Mouse (Mus musculus) spleen, embryonic (tissue): ENCODE measurements around the gene Olfr1410.

ENCODE experiments used
- CTCF ChIA-PET: fragments of 350-600 bp; sonication (Branson Sonifier 250); formaldehyde crosslinking; loops from one replicate; lab custom pipeline; 2022; lab: Charles Lee

The Olfr1410 gene

DNA sequence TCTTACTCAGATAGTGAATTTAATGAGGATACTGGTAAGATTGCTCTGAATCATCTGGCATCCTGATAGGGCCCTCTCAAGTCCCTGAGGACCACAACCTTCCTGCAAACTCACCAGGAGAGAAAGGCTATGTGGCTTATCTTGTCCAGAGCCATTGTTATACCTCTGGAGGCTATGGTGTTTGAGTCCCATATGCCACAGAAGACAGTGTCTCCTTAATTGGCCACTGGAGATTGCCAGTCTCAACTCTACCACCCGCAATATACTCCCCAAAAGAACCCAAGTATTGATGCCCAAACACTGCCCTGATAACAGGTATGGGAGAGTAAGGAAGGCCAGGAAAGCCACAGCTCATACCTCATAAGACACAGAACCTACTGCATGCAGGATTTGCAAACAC, at the start of gene Olfr1410:
TSS of gene Olfr1410 (plus strand) at position 301 of the 400 bp plus-strand sequence.
- CTCF ChIA-PET: no interaction called here

DNA sequence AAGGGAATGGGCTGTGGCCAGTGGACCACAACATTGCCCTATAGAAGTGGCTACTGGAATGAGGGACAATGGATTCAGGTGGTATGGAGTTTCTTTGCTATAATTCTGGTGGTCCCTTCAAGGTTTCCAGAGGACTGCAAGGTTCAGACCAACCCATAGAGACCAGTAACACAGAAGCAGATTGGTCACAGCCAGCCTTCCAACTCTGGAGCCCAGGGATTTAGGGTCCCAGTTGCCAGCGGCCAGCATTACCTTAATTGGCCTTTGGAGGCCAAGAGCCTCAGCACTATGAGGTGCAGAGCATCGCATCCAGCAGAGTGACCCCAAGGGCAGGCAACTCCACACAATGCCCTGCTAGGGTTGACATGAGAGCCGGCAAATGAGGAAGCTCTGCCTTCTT, 34.6 kb upstream of the Olfr1410 start, which contains the start of gene Olfr1413:
TSS of gene Olfr1413 (plus strand) at position 301 of the 400 bp plus-strand sequence.
- CTCF ChIA-PET: no interaction called here

DNA sequence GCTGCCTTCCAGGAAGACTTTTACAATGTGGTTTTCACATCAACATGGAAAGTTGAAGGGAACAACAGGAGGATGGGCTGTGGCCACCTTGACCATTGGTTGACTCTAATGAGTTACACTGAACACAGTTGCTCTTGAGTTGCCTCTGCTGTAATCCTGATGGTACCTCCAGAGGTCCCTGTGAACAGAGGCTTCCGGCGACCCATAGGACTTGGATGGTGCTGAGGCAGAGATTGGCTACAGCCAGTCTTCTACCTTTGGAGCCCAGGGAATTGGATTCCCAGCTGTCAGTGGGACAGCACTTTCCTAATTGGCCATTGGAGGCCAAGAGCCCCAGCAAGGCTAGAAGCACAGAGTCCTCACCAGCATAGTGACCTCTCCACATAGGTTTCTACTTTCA, 20.1 kb upstream of the Olfr1410 start, which contains the start of gene Olfr1412:
TSS of gene Olfr1412 (plus strand) at position 301 of the 400 bp plus-strand sequence.
- CTCF ChIA-PET: no interaction called here

DNA sequence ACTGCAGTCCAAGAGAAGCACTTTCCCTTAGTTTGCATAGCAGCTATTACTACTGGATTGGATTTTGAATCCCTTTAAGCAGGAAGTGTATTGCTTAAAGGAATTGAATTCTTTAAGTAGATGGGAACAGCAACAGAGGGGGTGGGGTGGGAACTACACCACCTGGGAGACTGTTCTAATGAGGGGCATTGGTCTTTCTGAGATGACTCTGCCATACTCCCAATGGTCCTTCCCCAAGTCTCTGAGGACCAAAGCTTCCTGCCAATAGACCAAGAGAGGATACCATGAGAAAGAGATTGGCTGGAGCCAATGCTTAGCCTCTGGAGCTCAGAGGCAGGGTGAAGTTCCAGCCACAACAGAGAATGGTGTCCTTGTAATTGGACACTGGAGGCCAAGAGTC, 11.5 kb upstream of the Olfr1410 start, which contains the start of gene Olfr1411:
TSS of gene Olfr1411 (plus strand) at position 301 of the 400 bp plus-strand sequence.
- CTCF ChIA-PET: no interaction called here

DNA sequence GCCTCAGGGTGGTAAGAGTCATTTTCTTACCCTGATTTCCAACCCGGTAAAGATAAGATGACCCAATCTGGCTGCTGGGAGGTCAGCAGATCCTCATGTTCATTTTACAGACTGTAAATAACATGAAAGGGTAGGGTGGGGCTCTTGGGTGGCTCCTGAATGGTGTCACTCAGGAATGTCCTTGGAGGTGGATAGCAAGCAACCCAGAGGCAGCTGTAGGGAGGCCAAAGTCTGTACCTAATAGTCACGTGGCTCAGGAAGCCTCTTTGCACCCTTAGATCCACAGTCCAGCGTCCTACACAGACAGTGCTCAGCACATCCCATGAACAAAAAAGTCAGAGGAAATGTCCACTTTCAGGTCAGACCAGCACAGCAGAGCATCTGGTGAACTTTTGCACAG, 9.6 kb upstream of the Olfr1410 start:
- CTCF ChIA-PET: no interaction called here

DNA sequence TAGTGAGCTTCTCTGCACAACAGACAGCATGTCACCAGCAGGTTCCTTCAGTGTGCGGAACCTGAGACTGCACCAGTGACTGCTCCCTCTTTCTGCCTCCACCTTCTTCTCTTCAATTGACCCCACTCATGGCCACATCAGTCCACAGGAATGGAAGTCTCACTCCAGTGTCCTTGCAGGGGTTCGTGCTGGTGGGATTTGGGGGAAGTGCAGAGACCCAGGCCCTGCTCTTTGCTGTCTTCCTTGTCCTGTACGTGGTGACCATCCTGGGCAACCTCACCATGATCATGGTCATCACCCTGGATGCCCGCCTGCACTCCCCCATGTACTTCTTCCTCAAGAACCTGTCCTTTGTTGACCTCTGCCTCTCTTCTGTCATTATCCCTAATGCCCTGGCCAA, 2.1 kb downstream of the Olfr1410 start:
- CTCF ChIA-PET: no interaction called here

DNA sequence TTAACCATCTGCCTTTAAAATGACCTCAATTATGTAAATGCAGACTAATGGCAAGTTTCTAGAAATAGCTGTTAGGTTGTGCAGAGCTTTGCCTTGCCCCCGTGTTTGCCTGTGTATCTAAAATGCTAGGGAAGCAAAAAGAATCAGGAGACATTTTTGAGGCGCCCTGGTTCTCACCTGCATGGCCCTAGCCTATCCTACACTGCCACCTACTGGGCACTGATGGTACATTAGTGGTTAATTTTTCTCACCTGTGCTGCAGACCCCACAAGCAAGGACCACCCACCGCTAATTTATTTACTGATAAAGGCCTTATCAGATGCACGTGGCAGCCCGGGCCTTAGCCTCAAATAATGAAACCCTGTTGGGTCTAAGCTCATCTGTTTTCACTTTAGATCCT, 5.4 kb downstream of the Olfr1410 start:
- CTCF ChIA-PET: interaction anchor here (0.6 kb wide), 2 partner anchors 226 to 1087 kb away, joined by 3 read pairs; no protein-coding TSS in a partner anchor

DNA sequence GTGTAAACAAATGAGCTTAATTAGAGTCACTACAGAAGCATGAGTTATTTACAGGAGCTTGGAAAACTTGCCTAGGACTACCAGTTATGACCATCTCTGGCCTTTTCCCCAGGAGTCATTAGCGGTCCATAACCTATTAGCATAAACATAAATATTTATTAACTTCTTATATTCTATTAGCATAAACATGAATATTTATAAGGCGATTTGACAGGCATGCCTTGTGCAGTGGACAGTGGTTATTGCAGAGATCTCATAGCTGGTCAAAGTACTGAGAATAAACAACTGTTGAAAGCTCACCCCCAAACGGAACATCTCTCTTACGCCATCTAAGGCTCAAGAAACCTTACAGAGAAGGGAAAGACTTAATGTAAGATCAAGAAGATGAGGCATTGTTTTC, 7.6 kb downstream of the Olfr1410 start:
- CTCF ChIA-PET: no interaction called here

DNA sequence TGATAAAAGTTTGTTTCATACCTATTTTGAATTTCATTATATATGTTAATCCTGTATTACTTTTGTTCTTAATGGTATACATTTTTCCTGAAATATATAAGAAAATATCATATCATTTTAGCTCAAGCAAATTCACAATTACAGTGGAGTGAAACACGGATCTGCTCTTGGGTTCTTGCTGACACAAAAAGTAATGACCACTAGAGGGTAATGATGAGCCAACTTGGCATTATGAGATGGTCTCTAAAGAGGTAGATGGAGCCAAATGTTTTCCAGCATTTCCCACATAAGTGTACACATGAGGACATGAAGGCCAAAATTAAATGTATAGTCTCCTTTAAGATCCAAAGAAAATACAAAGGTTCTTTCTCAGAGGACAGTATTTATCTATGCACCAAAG, 8.9 kb downstream of the Olfr1410 start:
- CTCF ChIA-PET: no interaction called here

DNA sequence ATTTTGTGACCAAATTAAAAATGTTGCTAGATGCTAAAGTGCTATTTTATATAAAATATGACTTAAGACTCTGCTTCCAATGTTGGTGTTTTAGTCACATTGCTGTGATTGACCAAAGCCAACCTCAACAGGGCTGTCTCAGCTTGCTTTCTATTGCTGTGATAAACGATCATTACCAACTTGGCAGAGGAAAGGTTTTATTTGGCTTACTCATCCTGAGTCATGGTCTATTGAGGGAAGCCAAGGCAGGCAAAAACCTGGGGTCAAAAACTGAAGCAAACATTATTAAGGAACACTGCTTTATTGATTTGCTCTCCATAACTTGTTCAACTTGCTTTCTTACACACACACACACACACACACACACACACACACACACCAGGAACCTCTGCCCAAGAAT, 10.5 kb downstream of the Olfr1410 start:
- CTCF ChIA-PET: no interaction called here

DNA sequence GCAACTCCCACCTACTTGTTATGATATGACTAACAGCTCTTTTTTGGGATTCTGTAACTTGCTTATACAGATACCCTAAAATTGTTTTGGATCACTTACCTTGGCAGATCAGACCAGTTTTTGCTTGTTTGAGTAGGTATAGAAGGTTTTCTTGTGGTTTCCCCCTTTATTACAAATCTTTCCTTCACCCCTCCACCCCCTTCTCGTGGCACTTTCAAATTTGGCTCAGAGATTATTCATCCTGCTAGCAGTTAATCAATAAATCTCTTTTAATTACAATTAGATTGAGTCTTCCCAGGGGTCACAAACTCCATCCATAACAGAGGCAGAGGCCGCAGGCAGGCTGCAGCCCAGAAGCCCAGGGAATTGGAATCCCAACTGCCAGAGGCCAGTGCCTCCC, 11.9 kb downstream of the Olfr1410 start, which contains the start of gene Olfr12:
TSS of gene Olfr12 (plus strand) at position 301 of the 400 bp plus-strand sequence.
- CTCF ChIA-PET: no interaction called here

DNA sequence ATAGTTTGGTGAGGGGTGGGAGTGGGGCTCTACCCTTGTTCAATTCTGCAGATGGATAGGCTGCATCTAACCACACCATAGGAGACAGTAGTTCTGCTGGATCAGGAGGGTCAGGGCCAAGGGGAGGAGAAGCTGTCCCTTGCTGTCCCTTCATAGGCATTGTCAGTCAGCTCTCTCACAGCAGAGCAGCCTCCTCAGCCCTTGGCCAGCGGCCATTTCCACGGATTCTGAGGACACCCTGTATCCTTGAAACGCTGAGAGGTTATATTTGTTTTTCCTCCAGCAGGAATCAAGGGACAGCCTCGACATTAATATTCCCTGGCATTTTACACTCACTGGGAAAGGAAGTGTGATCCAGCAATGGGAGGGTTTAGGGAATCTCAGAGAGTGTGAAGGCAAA, 12.8 kb downstream of the Olfr1410 start:
- CTCF ChIA-PET: no interaction called here

DNA sequence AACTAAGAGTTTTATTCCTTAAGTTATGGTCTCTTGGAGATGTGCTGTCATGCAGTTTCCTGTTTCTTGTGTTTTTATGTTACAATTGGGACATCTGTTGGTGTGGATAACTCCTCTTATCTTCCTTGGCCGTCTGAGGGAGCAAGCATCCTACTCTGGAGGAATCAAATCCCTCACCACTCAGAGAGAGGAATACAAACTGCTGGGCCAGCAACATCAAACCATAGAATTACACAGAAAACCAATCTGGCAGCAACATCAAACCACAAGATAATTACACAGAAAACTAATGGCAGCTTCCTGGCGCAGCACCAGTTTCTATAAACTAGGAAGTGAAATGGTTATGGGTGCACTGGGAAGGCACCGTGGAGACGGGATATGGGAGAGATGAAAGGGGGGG, 22.6 kb downstream of the Olfr1410 start:
- CTCF ChIA-PET: no interaction called here

DNA sequence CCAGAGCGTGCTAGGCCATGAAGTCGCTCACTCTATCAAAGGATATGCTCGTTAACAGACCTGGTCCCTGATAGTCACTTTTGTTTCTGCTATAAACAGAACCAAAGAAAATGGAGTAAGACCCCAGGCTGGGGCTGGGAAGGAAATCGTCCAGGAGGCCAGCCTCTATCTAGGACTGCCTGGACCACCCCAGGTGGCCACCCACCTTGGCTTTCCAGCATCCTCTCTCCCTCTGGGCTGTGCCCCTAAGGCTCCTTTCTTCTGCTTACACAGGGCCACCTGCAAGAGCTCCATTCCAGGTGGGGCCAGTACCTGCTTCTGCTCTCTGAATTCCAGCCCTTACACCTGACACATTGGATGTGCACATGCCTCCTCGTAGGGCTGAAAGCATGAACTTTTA, 26.6 kb downstream of the Olfr1410 start:
- CTCF ChIA-PET: no interaction called here

DNA sequence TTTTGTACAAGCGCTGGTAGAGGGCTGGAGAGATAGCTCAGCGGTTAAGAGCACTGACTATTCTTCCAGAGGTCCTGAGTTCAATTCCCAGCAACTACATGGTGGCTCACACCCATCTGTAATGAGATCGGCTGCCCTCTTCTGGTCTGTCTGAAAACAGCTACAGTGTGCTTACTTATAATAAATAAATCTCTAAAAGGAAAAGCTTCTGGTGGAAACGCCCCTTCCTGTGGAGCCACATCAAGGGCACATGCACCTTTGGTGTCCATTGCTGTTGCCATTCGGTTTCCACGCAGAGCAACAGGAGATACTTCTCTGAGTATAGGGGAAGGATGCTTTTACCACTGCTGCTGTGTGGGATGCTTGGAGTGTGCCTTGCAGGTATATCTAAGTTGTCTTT, 27.4 kb downstream of the Olfr1410 start:
- CTCF ChIA-PET: no interaction called here

DNA sequence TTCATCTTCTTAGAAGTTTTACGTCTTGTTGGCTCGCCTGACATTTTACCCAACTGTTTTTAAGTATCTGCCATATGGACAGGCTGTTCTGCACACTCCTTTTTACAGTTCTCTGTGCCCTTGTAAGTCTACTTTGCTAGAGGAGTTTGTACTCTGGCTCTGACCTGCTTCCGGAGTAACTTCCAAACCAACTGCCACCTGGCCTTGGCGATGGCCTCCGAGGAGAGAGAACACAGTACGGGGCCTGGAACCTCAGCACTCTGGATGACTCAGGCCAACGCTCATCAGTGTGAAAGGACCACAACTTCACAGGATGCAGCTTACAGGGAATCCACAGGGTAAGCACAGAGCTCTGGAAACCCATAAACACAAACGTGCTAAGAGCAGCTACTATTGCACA, 28.1 kb downstream of the Olfr1410 start:
- CTCF ChIA-PET: no interaction called here

DNA sequence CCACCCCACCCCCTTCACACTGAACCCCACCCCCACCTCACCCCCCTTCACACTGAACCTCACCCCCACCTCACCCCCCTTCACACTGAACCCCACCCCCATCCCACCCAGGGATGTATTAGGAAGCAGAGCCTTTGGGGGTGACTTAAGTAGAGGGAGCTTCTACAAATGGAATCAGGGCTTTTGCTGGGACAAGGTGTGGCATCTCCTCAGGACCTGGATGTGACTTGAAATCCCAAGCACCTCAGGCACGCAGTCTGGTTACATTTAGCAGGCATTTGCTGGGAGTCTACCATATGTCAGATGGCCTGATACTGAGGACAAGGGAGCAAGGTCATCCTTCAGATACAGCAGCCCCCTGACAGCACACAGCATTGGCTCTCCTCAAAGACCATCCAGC, 29.0 kb downstream of the Olfr1410 start:
- CTCF ChIA-PET: no interaction called here

DNA sequence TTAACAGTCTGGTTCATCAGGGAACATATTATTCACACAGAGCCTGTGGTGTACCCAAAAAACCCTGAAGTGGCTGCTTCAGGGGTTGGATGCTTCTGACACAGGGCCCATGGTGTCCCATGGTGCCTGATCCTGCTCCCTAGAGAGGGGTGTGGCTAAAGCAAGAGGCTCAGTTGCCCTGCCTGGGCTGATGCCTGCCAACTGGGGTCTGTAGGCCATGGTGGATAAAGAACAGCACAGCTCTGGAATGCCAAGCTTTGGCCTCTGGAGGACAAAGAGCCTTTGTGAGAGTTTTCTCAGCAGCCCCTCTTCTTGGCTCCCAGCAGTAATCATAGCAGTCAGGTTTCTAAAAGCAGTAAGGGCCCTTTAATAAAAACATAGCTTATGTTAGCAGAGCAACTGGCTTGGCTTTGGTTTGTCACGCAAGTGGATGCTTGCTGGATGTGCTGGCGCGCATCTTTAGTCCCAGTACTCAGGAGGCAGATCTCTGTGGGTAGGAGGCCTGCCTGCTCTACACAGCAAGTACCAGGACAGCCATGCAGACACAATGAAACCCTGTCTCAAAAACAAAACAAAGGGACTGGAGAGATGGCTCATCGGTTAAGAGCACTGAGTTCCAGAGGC, 29.5 kb downstream of the Olfr1410 start:
- CTCF ChIA-PET: no interaction called here

DNA sequence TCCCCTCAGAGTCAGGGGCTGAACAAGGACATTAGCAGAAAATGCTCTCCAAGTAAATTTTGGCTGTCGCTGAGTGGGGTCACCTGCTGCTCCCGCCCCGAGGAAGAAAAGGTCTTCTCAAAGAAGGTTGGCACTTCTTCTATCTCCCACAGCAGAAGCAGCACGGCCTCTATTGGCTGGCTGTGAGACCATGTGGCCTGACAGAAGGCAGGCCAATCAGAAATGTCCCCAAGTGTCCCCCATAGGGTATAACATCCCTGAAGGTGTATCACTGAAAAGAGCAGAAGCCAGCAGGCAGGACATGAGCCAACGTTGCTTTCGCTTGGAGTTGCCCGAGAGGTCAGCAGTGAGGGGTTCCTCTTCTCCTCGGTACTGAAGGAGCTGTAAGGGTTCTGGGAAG, 30.4 kb downstream of the Olfr1410 start:
- CTCF ChIA-PET: no interaction called here

DNA sequence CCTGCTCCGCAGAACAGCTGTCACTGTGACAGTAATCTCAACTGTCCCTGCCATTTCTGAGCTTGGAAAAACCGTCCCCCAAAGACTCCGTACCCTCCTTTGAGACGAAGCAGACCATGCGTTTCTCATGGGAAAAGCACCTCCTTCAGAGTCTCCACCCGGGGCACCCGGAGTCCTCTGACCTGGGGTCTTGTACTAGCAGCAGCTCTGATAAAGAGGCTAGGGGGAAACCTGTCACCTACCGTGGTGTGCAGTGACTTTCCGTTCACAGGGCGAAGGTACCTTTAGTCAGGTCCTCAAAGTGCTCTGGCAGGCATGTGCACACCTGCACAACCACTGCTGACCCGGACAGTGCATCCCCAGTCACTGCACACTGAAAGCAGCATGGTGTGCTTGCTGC, 31.1 kb downstream of the Olfr1410 start:
- CTCF ChIA-PET: no interaction called here

DNA sequence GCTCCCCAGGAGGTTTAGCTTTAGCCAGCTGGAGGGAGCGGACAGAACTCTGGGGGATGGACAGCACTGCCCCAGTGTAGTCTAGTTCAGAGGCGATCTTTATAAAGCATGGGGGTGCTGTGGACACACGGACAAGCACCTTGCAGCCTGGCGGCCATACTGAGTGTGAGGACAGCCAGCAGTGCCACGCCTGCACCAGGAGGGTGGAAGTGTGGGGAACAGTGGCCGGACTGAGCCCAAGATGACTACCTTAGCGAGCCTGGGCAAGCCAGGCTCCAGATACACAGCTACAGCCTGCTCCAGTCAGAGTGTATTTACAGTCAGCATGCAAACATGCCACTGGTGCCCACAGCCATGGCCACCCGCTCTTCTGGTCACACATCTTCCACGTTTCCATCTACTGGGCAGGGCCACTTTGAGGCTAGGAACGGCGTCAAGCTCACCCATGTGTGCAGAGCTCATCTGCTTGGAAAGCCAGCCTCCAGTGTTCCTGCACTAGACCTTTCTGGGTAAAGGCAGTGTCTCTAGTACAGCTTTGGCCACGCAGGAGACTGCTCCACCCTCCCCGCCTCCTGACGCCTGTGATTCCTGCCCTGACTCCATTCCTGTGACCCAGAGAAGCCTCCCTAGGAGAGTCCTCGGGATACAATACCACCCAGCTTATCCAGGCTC, 32.1 kb downstream of the Olfr1410 start:
- CTCF ChIA-PET: interaction anchor here (1.5 kb wide), 1 partner anchor 10 kb away, joined by 3 read pairs; no protein-coding TSS in a partner anchor

DNA sequence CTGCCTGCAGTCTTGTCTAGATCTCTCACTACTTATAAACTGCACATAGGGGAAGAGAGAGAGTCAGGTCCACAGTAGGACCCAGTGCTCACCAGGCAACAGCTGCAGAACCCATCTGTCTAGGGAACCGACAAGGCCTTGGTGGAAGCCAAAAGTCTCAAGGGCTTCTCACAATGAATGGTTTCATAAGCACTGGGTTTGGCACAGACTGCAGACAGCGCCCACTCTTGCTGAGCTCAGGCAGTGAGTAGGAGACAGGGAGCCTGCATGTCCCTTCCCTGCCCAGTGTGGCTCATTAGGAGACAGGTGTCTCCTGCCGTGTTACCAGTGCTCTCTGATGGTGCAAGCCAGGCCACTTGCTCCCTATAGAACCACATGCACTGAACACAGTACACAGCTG, 32.6 kb downstream of the Olfr1410 start:
- CTCF ChIA-PET: interaction anchor here (1.5 kb wide), 1 partner anchor 9 kb away, joined by 3 read pairs; no protein-coding TSS in a partner anchor

DNA sequence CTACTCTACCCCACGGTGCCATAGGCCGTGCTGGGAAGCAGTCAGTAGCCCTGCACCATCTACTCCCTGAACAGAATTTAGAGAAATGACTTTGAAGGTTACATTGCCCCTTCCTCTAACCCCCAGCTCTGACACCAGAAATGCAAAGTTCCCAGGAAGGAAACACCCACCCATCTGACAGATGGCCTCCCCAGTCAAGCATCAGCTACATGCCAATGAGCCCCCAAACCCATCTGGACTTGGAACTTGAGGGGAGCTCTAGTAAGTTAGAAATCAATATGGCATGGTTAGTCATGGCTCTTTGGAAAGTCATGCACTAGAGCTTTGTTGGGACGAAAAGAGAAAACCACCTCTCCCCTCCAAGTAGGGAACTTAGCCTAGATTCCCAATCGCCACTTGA, 33.2 kb downstream of the Olfr1410 start:
- CTCF ChIA-PET: interaction anchor here (1.5 kb wide), 1 partner anchor 9 kb away, joined by 3 read pairs; no protein-coding TSS in a partner anchor
